Mouse (Mus musculus) bone marrow, adult 2 months (tissue): ENCODE results near the gene Acot1.

Experiments
- CTCF ChIP-seq: fragments of 200-500 bp; IDR thresholded peaks from 2 replicates; pipeline ENCODE4 v1.5.1; 2011; ENCODE audit warnings: low read length, control low read depth; ENCODE audit not compliant: control insufficient read depth, insufficient read depth
- POLR2A ChIP-seq: fragments of 200-500 bp; IDR thresholded peaks from 2 replicates; pipeline ENCODE4 v1.6.1; 2011; ENCODE audit warnings: low read depth, mild to moderate bottlenecking, control low read depth, low read length, borderline replicate concordance; ENCODE audit not compliant: control insufficient read depth

DNA sequence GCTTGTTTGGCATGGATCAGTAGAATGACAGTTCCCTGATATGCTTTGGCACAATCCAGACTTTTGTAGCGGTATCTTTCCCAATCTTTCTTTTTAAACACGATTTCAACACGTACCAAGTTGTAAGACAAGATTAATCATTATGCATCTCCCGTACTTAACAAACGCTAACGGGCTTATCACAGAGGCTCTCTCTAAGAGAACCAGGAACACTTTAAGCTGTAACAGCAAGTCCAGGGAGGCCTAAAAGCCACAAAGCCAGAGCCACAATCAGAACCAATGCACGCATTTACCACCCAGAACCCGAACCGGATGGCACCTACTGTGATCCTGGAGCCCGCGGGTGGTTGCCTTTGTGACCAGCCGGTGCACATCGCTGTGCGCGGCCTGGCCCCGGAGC is 43.9 kb downstream of the Acot1 start:
- no peak for TF ChIP-seq CTCF
- TF ChIP-seq POLR2A = no peak
